Mouse (Mus musculus) E14TG2a.4 (cell line): Measurements from ENCODE around the gene Gpr37l1.

ENCODE experiments used
- CTCF ChIP-seq: conservative IDR thresholded peaks from 2 replicates; pipeline ENCODE4 v1.5.1; 2014; ENCODE audit warnings: low read length
- POU5F1 ChIP-seq: IDR thresholded peaks from 2 replicates; pipeline ENCODE4 v1.6.1; 2014; ENCODE audit warnings: low read length, borderline replicate concordance

DNA sequence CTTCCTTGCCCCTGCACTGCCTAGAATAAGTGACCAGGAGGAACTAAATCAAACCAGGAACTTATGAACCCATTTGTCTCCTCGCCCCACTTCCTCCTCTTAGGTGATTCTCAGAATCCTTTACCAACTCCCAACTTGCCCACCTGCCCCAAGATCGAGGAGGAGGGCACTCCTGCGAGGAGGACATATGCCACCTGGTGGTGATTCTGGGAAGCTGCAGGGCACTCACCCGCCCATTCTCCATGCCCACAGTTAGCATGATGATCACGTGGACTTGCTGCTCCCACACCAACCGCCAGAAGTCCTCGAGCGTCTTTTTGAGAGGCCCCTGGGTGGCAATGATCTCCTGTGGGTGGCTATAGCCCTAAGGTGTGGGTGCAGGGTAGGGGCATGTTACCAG is 54.8 kb downstream of the Gpr37l1 start:
- TF ChIP-seq CTCF (peak; percentile 94), POU5F1 (no peak)
